Mouse (Mus musculus) MEL (cell line): ENCODE data around the gene Stk10. TPM values are rescaled to one million over a fixed set of nuclear protein-coding genes. Genes with fewer than 3 reads are reported as not detected.
A peak's percentile ranks its signal among the peaks of the same experiment; 100 is the strongest.

Experiments
- DNase-seq: peaks from one replicate; pipeline ENCODE4 v3.0.0; 2011; ENCODE audit warnings: low read depth, low spot score
- H3K27ac ChIP-seq: 2 replicates; pipeline ENCODE4 v1.5.1; 2012; ENCODE audit warnings: low read depth, mild to moderate bottlenecking, control low read depth, low read length, moderate library complexity; ENCODE audit not compliant: control insufficient read depth
- H3K27me3 ChIP-seq, 2 experiments: fragments of 150-350 bp in 1 of 2; sonication (generic) in 1 of 2; 2 replicates each; pipeline ENCODE4 v1.6.1; 2012; ENCODE audit warnings: low read length in 2 of 2, mild to moderate bottlenecking in 2 of 2, improper control_type of control experiment in 1 of 2, moderate library complexity in 1 of 2; ENCODE audit not compliant: insufficient read depth in 2 of 2, control insufficient read depth in 1 of 2
- H3K36me3 ChIP-seq, 2 experiments: 2 replicates each; pipeline ENCODE4 v1.6.1; 2012 to 2014; ENCODE audit warnings: low read length in 2 of 2, improper control_type of control experiment in 1 of 2, inconsistent platforms in 1 of 2, mild to moderate bottlenecking in 1 of 2; ENCODE audit not compliant: insufficient read depth in 2 of 2, control insufficient read depth in 1 of 2
- H3K4me1 ChIP-seq, 2 experiments: fragments of 150-350 bp in 1 of 2; sonication (generic) in 1 of 2; 2 replicates each; pipeline ENCODE4 v1.6.1; 2012; ENCODE audit warnings: low read length in 2 of 2, improper control_type of control experiment in 1 of 2, mild to moderate bottlenecking in 1 of 2; ENCODE audit not compliant: insufficient read depth in 2 of 2, control insufficient read depth in 1 of 2
- H3K4me3 ChIP-seq, 2 experiments: fragments of 150-350 bp in 1 of 2; sonication (generic) in 1 of 2; 2 replicates each; pipeline ENCODE4 v1.5.1; 2012; ENCODE audit warnings: low read depth in 2 of 2, low read length in 2 of 2, mild to moderate bottlenecking in 2 of 2, moderate library complexity in 2 of 2, control low read depth in 1 of 2, improper control_type of control experiment in 1 of 2; ENCODE audit not compliant: control insufficient read depth in 1 of 2, insufficient read depth in 1 of 2
- H3K79me2 ChIP-seq: 2 replicates; pipeline ENCODE4 v1.6.1; 2012; ENCODE audit warnings: mild to moderate bottlenecking, low read length, moderate library complexity; ENCODE audit not compliant: control insufficient read depth, poor library complexity, insufficient read depth
- H3K9ac ChIP-seq: 2 replicates; pipeline ENCODE4 v1.6.1; 2012; ENCODE audit warnings: low read depth, mild to moderate bottlenecking, control low read depth, low read length, moderate library complexity; ENCODE audit not compliant: control insufficient read depth, poor library complexity, severe bottlenecking
- H3K9me3 ChIP-seq: fragments of 150-350 bp; sonication (generic); replicated peaks from 2 replicates; pipeline ENCODE4 v1.6.1; 2012; ENCODE audit warnings: mild to moderate bottlenecking, low read length, improper control_type of control experiment, moderate library complexity; ENCODE audit not compliant: insufficient read depth
- BHLHE40 ChIP-seq: IDR thresholded peaks from 2 replicates; pipeline ENCODE4 v1.6.1; 2012; ENCODE audit warnings: low read depth, mild to moderate bottlenecking, inconsistent platforms, low read length, improper control_type of control experiment, borderline replicate concordance
- CHD1 ChIP-seq: IDR thresholded peaks from 2 replicates; pipeline ENCODE4 v1.6.1; 2012; ENCODE audit warnings: low read depth, mild to moderate bottlenecking, inconsistent platforms, low read length, improper control_type of control experiment
- CHD2 ChIP-seq: IDR thresholded peaks from 2 replicates; pipeline ENCODE4 v1.6.1; 2011; ENCODE audit warnings: low read length, improper control_type of control experiment
- CTCF ChIP-seq, 3 experiments: IDR thresholded peaks in 2 of 3; conservative IDR thresholded peaks in 1 of 3; 2 replicates each; pipeline ENCODE4 v1.5.1; 2011 to 2012; ENCODE audit warnings: low read length in 3 of 3, low read depth in 2 of 3, mild to moderate bottlenecking in 2 of 3, improper control_type of control experiment in 1 of 3, inconsistent platforms in 1 of 3, mixed read lengths in 1 of 3, moderate library complexity in 1 of 3; ENCODE audit not compliant: control insufficient read depth in 1 of 3, insufficient read depth in 1 of 3, poor library complexity in 1 of 3, severe bottlenecking in 1 of 3
- E2F4 ChIP-seq: IDR thresholded peaks from 2 replicates; pipeline ENCODE4 v1.6.1; 2011; ENCODE audit warnings: low read depth, low read length, improper control_type of control experiment, borderline replicate concordance
- ELF1 ChIP-seq: IDR thresholded peaks from 2 replicates; pipeline ENCODE4 v1.6.1; 2014; ENCODE audit warnings: low read depth, mild to moderate bottlenecking, inconsistent platforms, low read length, improper control_type of control experiment, moderate library complexity
- EP300 ChIP-seq, 2 experiments: IDR thresholded peaks; 2 replicates each; pipeline ENCODE4 v1.6.1; 2011; ENCODE audit warnings: improper control_type of control experiment in 2 of 2, low read length in 2 of 2, low read depth in 1 of 2, mild to moderate bottlenecking in 1 of 2
- HCFC1 ChIP-seq: IDR thresholded peaks from 2 replicates; pipeline ENCODE4 v1.6.1; 2012; ENCODE audit warnings: low read depth, mild to moderate bottlenecking, inconsistent platforms, low read length, improper control_type of control experiment, moderate library complexity
- JUND ChIP-seq: IDR thresholded peaks from 2 replicates; pipeline ENCODE4 v1.6.1; 2011; ENCODE audit warnings: low read depth, mild to moderate bottlenecking, improper control_type of control experiment, low read length
- KAT2A ChIP-seq: conservative IDR thresholded peaks from 2 replicates; pipeline ENCODE4 v1.6.1; 2012; ENCODE audit warnings: low read depth, low read length, improper control_type of control experiment, inconsistent platforms
- MAFK ChIP-seq: IDR thresholded peaks from 2 replicates; pipeline ENCODE4 v1.6.1; 2011; ENCODE audit warnings: low read depth, mild to moderate bottlenecking, low read length, improper control_type of control experiment, borderline replicate concordance
- MAX ChIP-seq: IDR thresholded peaks from 2 replicates; pipeline ENCODE4 v1.6.1; 2011; ENCODE audit warnings: low read length, improper control_type of control experiment
- MAZ ChIP-seq: IDR thresholded peaks from 2 replicates; pipeline ENCODE4 v1.6.1; 2012; ENCODE audit warnings: low read depth, mild to moderate bottlenecking, inconsistent platforms, low read length, improper control_type of control experiment
- MEF2A ChIP-seq: IDR thresholded peaks from 2 replicates; pipeline ENCODE4 v1.6.1; 2014; ENCODE audit warnings: low read depth, mild to moderate bottlenecking, inconsistent platforms, low read length, improper control_type of control experiment; ENCODE audit not compliant: poor library complexity, insufficient replicate concordance, severe bottlenecking; ENCODE audit errors: extremely low read depth
- MXI1 ChIP-seq: IDR thresholded peaks from 2 replicates; pipeline ENCODE4 v1.6.1; 2011; ENCODE audit warnings: mild to moderate bottlenecking, low read depth, low read length, improper control_type of control experiment
- MYB ChIP-seq: IDR thresholded peaks from 2 replicates; pipeline ENCODE4 v1.6.1; 2011; ENCODE audit warnings: mild to moderate bottlenecking, low read depth, low read length, improper control_type of control experiment
- MYC ChIP-seq: IDR thresholded peaks from 2 replicates; pipeline ENCODE4 v1.6.1; 2011; ENCODE audit warnings: low read depth, mild to moderate bottlenecking, low read length, improper control_type of control experiment, moderate library complexity
- NELFE ChIP-seq: IDR thresholded peaks from 2 replicates; pipeline ENCODE4 v1.6.1; 2011; ENCODE audit warnings: low read depth, low read length, improper control_type of control experiment
- NRF1 ChIP-seq: IDR thresholded peaks from 2 replicates; pipeline ENCODE4 v1.6.1; 2014; ENCODE audit warnings: low read depth, mild to moderate bottlenecking, inconsistent platforms, low read length, improper control_type of control experiment, moderate library complexity; ENCODE audit not compliant: poor library complexity, insufficient read depth, severe bottlenecking
- POLR2A ChIP-seq, 2 experiments: IDR thresholded peaks; 2 replicates each; pipeline ENCODE4 v1.6.1; 2011 to 2012; ENCODE audit warnings: low read length in 2 of 2, mild to moderate bottlenecking in 2 of 2, control low read depth in 1 of 2, improper control_type of control experiment in 1 of 2, low read depth in 1 of 2, moderate library complexity in 1 of 2; ENCODE audit not compliant: control insufficient read depth in 1 of 2, insufficient read depth in 1 of 2, poor library complexity in 1 of 2
- POLR2AphosphoS5 ChIP-seq: IDR thresholded peaks from 2 replicates; pipeline ENCODE4 v1.6.1; 2012; ENCODE audit warnings: low read depth, borderline replicate concordance, mild to moderate bottlenecking, inconsistent platforms, low read length, moderate library complexity, mixed read lengths
- RAD21 ChIP-seq: IDR thresholded peaks from 2 replicates; pipeline ENCODE4 v1.6.1; 2011; ENCODE audit warnings: mild to moderate bottlenecking, low read depth, low read length, improper control_type of control experiment
- SIN3A ChIP-seq: IDR thresholded peaks from 2 replicates; pipeline ENCODE4 v1.6.1; 2012; ENCODE audit warnings: low read length, improper control_type of control experiment, inconsistent platforms
- SMC3 ChIP-seq: IDR thresholded peaks from 2 replicates; pipeline ENCODE4 v1.6.1; 2011; ENCODE audit warnings: low read depth, low read length, improper control_type of control experiment
- TAL1 ChIP-seq: IDR thresholded peaks from 2 replicates; pipeline ENCODE4 v1.6.1; 2012; ENCODE audit warnings: mild to moderate bottlenecking, inconsistent platforms, low read length, moderate library complexity, mixed read lengths
- TBP ChIP-seq: IDR thresholded peaks from 2 replicates; pipeline ENCODE4 v1.8.0; 2011; ENCODE audit warnings: low read depth, low read length, improper control_type of control experiment
- TCF12 ChIP-seq: IDR thresholded peaks from 2 replicates; pipeline ENCODE4 v1.6.1; 2014; ENCODE audit warnings: low read depth, mild to moderate bottlenecking, inconsistent platforms, low read length, improper control_type of control experiment, moderate library complexity
- USF1 ChIP-seq: IDR thresholded peaks from 2 replicates; pipeline ENCODE4 v1.6.1; 2014; ENCODE audit warnings: low read depth, mild to moderate bottlenecking, inconsistent platforms, low read length, improper control_type of control experiment, moderate library complexity
- ZC3H11A ChIP-seq: IDR thresholded peaks from 2 replicates; pipeline ENCODE4 v1.6.1; 2012; ENCODE audit warnings: low read depth, mild to moderate bottlenecking, inconsistent platforms, low read length, improper control_type of control experiment
- ZKSCAN1 ChIP-seq: IDR thresholded peaks from 2 replicates; pipeline ENCODE4 v1.6.1; 2012; ENCODE audit warnings: low read depth, mild to moderate bottlenecking, inconsistent platforms, low read length, improper control_type of control experiment, moderate library complexity
- ZMIZ1 ChIP-seq: IDR thresholded peaks from 2 replicates; pipeline ENCODE4 v1.6.1; 2012; ENCODE audit warnings: low read depth, mild to moderate bottlenecking, inconsistent platforms, low read length, improper control_type of control experiment, moderate library complexity
- ZNF384 ChIP-seq: IDR thresholded peaks from 2 replicates; pipeline ENCODE4 v1.6.1; 2012; ENCODE audit warnings: low read depth, mild to moderate bottlenecking, inconsistent platforms, low read length, improper control_type of control experiment
- polyA plus RNA-seq, 2 experiments: library from polyadenylated mRNA; stranded (reverse) in 1 of 2; unstranded in 1 of 2; fragments of >175 nt in 1 of 2; fragments of >200 nt in 1 of 2; gene quantifications; 2 replicates each; pipeline versions ENCODE4 v1.2.1 to v1.2.4; 2012; ENCODE audit warnings: low replicate concordance in 2 of 2, low read depth in 1 of 2; ENCODE audit not compliant: insufficient read length in 2 of 2, insufficient read depth in 1 of 2, missing spikeins in 1 of 2
- total RNA-seq: library from RNA; depleted of rRNA; stranded (reverse); fragments of 300-350 nt; gene quantifications from 2 replicates; pipeline ENCODE4 v1.2.3, GENCODE M21; 2012

The Stk10 gene
- total and polyA plus RNA-seq, 3 experiments = 10.8 to 14.4 TPM; not detected in 1

DNA sequence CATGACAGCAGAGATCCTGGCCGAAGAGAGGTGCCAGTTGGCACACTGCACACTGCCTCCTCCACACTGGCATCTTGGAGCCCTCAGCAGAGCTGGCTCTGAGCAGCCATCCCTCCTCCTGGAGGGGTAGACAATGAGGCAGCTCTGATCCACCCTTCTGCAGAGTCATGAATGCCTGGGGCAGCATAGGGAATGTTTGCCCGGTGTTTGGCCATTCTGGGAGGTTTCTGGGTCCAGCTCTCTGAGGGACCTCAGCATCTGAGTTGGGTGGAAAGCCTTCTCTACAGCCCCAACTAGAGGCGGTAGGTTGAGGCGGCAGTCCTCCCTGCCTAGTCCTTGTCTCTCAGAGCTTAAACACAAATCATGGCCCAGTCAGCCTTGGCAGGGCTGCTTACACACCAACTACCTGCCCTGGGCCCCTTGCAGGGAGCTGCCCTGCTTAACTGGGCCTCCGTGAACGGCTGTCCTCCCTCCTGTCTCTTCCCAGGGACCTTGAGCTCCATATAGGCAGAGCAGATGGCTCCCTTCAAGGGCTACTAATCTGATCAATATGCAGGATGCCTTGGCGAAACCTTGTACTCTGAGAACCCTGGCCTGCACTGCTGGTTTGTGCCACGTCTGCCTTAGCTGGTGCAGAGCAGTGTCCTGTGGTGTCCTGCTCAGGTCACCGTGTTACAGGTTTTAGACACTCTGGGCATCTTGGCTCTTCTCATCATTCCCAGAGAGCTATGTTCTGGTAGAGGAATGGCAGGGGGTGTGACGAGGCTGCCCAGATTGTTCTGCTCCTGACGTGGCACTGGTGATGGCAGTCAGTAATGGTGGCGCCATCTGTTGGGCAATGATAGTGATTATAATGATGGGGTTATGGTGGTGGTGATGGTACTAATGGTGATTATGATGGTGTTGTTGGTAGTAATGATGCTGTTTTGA, 59.1 kb downstream of the Stk10 start:
- Histone ChIP-seq H3K9ac (no peak overlapping the region), H3K4me3 (no peak overlapping the region), H3K9me3 (no peaks in the 10 kb centered on the region), H3K27ac (no peak overlapping the region), H3K4me1 (no peaks in the 10 kb centered on the region), H3K36me3 (no peaks in the 10 kb centered on the region), H3K27me3 (no peaks in the 10 kb centered on the region), H3K79me2 (no peaks in the 10 kb centered on the region)
- no peak for TF ChIP-seq POLR2A (IDR thresholded peaks at IDR 0.05; ENCODE audit: control insufficient read depth in 1 of 2, insufficient read depth in 1 of 2, low read depth in 1 of 2, low read length in 2 of 2, poor library complexity in 1 of 2)
- no peak for TF ChIP-seq MAX
- TF ChIP-seq TAL1 = no peak
- TF ChIP-seq NELFE = no peak
- TF ChIP-seq TBP = no peak
- no peak for TF ChIP-seq MEF2A
- TF ChIP-seq JUND = no peak
- TF ChIP-seq KAT2A = no peak
- no peak for TF ChIP-seq MAFK
- no peak for TF ChIP-seq POLR2AphosphoS5
- TF ChIP-seq MXI1 = no peak
- no peak for TF ChIP-seq MYC
- TF ChIP-seq TCF12 = no peak
- no peak for TF ChIP-seq MYB
- no peak for TF ChIP-seq E2F4
- no peak for TF ChIP-seq EP300 (IDR thresholded peaks at IDR 0.05; ENCODE audit: low read depth in 1 of 2, low read length in 2 of 2)
- no peak for TF ChIP-seq USF1
- no peak for TF ChIP-seq SIN3A
- no peak for TF ChIP-seq HCFC1
- 0 out of 2 replicates have a peak, but pooled peaks have one; percentile 8 for TF ChIP-seq ZC3H11A
- no peak for TF ChIP-seq ZMIZ1
- TF ChIP-seq ZKSCAN1 = no peak
- TF ChIP-seq SMC3 = peak; percentile 65
- TF ChIP-seq CHD2 = no peak
- peak; percentile 50 for TF ChIP-seq RAD21
- TF ChIP-seq BHLHE40 = peak; percentile 9; the same call in 1 of the 2 replicates
- peak; percentile 57 to 76 (median 73) for TF ChIP-seq CTCF (IDR thresholded peaks at IDR 0.05 in 2 of 3, conservative IDR thresholded peaks at IDR 0.05 in 1 of 3; ENCODE audit: control insufficient read depth in 1 of 3, insufficient read depth in 1 of 3, low read depth in 2 of 3, low read length in 3 of 3, poor library complexity in 1 of 3, severe bottlenecking in 1 of 3)
- no peak for TF ChIP-seq NRF1
- no peak for TF ChIP-seq MAZ
- no peak for TF ChIP-seq ZNF384
- no peak for TF ChIP-seq ELF1
- TF ChIP-seq CHD1 = no peak
- peak; percentile 57 for DNase-seq
